Mouse (Mus musculus) stomach, embryonic 16.5 days (tissue): ENCODE measurements at regions not wholly inside any gene's neighbourhood (a gene's known extent, or its start where the extent isn't known, plus 50 kb on each side); places are given as distances from the start of the nearest gene placed in this dataset.
A peak's percentile ranks its signal among the peaks of the same experiment; 100 is the strongest.

Experiments used
- ATAC-seq: fragments of 200-750 bp; cut with Nextera tagmentation; 2 replicates; pipeline ENCODE4 v1.8.0; 2017; ENCODE audit warnings: moderate number of reproducible peaks, moderate TSS enrichment; ENCODE audit not compliant: insufficient read depth, low FRiP score
- H3K27ac ChIP-seq: fragments of 300-500 bp; sonication (generic); 2 replicates; pipeline ENCODE4 v1.5.1; 2014; ENCODE audit warnings: low read length
- H3K27me3 ChIP-seq: fragments of 300-500 bp; sonication (generic); 2 replicates; pipeline ENCODE4 v1.6.1; 2014; ENCODE audit warnings: low read length, control low read depth, mixed read lengths; ENCODE audit not compliant: control insufficient read depth, insufficient read depth
- H3K36me3 ChIP-seq: fragments of 300-500 bp; sonication (generic); 2 replicates; pipeline ENCODE4 v1.6.1; 2014; ENCODE audit warnings: low read length; ENCODE audit not compliant: control insufficient read depth, insufficient read depth
- H3K4me1 ChIP-seq: fragments of 300-500 bp; sonication (generic); 2 replicates; pipeline ENCODE4 v1.6.1; 2014; ENCODE audit warnings: low read length, control low read depth, mixed read lengths; ENCODE audit not compliant: control insufficient read depth, insufficient read depth
- H3K4me2 ChIP-seq: fragments of 300-500 bp; sonication (generic); 2 replicates; pipeline ENCODE4 v1.6.1; 2014; ENCODE audit warnings: low read depth, low read length, mixed read lengths
- H3K4me3 ChIP-seq: fragments of 300-500 bp; sonication (generic); replicated peaks from 2 replicates; pipeline ENCODE4 v1.5.1; 2014; ENCODE audit warnings: mild to moderate bottlenecking, low read length
- H3K9ac ChIP-seq: fragments of 300-500 bp; sonication (generic); 2 replicates; pipeline ENCODE4 v1.6.1; 2014; ENCODE audit warnings: low read length
- H3K9me3 ChIP-seq: fragments of 300-500 bp; sonication (generic); replicated peaks from 2 replicates; pipeline ENCODE4 v1.6.1; 2016; ENCODE audit warnings: low read length, control low read depth; ENCODE audit not compliant: control insufficient read depth
- WGBS: fragments of 180-500 bp; shearing (Covaris S2); extraction: QIAGEN DNeasy Blood & Tissue Kit; methylation state at CpG from one replicate; pipeline ENCODE4 v1.1.7; 2014; 5-methylcytosine and 5-hydroxymethylcytosine counted together

DNA sequence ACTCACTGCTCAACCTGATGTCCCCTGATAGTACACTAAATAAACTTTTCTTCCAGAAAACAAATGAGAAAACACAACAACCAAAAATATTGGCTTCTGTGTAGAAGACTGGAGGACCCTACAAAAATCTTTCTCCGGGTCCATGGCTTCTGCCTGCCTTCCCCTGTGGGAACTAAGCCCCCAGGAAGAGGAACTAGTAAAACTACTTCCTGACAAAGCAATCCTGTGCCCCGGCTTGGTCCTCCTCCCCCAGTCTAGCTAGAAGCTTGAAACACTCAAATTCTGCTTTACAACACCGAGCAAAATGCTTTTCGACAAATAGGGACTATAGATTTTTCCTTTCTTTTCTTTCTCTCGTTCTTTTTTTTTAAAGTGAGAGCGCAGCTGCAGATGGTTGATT, 51.3 kb upstream of the Mki67 start:
- Histone ChIP-seq H3K27ac (no peak overlapping the region), H3K36me3 (no peaks in the 10 kb centered on the region), H3K27me3 (no peaks in the 10 kb centered on the region), H3K4me3 (no peak overlapping the region), H3K4me2 (no peak overlapping the region), H3K9ac (no peak overlapping the region), H3K9me3 (no peaks in the 10 kb centered on the region), H3K4me1 (no peaks in the 10 kb centered on the region)
- ATAC-seq = no peak
- WGBS = 61% methylated on average over 6 of the region's 6 CpGs

DNA sequence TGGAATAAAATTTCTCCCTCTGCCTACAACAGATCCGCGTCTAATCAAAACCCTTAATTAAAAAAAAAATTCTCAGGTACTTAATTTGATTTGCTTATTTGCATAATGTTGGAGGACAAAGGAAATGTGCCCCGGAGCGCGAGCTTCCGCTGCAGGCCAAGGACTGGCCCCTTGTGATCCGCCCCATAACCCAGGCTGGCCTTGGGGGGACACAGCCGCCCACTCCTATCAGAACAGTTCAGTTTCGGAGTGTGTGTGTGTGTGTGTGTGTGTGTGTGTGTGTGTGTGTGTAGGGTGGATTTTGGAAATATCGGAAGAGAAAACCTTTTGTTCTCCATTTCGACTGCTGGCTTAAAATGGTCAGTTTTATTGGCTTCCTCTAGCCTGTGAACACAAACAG, 51.9 kb upstream of the Mki67 start:
- no peaks in the 10 kb centered on the region for H3K36me3 ChIP-seq
- H3K9ac ChIP-seq = no peak overlapping the region
- no peak overlapping the region for H3K4me2 ChIP-seq
- no peaks in the 10 kb centered on the region for H3K27me3 ChIP-seq
- no peak overlapping the region for H3K4me3 ChIP-seq
- no peaks in the 10 kb centered on the region for H3K9me3 ChIP-seq
- no peak for ATAC-seq
- WGBS = 89% methylated on average over 11 of the region's 11 CpGs
- H3K4me1 ChIP-seq = no peaks in the 10 kb centered on the region
- H3K27ac ChIP-seq = no peak overlapping the region

GRCm38 (mm10) chr7:135768592-135768991, 52.4 kb upstream of the Mki67 start:
- 5% methylated on average over 3 of the region's 3 CpGs for WGBS
- Histone ChIP-seq H3K27me3 (no peaks in the 10 kb centered on the region), H3K27ac (no peak overlapping the region), H3K4me3 (no peak overlapping the region), H3K4me2 (no peak overlapping the region), H3K9ac (no peak overlapping the region), H3K9me3 (no peaks in the 10 kb centered on the region), H3K36me3 (no peaks in the 10 kb centered on the region), H3K4me1 (no peaks in the 10 kb centered on the region)
- ATAC-seq = peak; percentile 40; the same call in 1 of the 2 replicates

DNA sequence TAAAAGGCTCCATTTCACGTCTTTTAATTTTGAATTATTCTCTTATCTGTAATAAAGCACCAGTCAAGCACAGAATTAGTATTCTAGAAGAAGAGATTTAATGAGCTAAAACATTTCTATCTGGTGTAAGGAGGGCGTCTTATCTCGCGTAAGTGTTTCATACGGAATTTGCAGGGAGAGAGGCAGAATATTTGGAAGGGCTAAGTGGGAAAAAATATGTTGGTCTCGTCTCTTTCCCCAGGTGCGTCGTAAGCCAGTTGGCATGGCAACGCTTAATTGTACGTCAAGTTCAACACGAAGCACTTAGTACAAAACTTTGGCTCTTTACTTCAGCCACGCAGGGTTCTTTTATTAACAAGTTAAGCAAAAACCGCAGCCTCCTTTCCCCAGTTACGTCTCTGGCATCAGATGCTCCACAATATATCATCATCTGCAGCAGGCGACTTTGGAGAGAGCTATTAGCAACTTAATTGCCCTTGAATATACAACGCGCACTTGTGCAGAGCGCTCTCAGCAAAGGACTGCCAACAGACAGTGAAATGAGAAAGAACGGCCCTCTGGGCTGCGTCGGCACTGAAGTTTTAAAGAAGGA, 53.0 kb upstream of the Mki67 start:
- no peaks in the 10 kb centered on the region for H3K27me3 ChIP-seq
- no peak overlapping the region for H3K27ac ChIP-seq
- ATAC-seq = no peak
- H3K9ac ChIP-seq = no peak overlapping the region
- H3K4me2 ChIP-seq = no peak overlapping the region
- WGBS = 51% methylated on average over 21 of the region's 21 CpGs
- no peaks in the 10 kb centered on the region for H3K9me3 ChIP-seq
- H3K36me3 ChIP-seq = no peaks in the 10 kb centered on the region
- no peaks in the 10 kb centered on the region for H3K4me1 ChIP-seq
- H3K4me3 ChIP-seq = no peak overlapping the region

GRCm38 (mm10) chr7:135770051-135770450, 53.9 kb upstream of the Mki67 start:
- ATAC-seq = no peak
- no peaks in the 10 kb centered on the region for H3K9me3 ChIP-seq
- no peak overlapping the region for H3K4me2 ChIP-seq
- H3K4me3 ChIP-seq = no peak overlapping the region
- H3K27me3 ChIP-seq = no peaks in the 10 kb centered on the region
- H3K4me1 ChIP-seq = no peaks in the 10 kb centered on the region
- H3K27ac ChIP-seq = no peak overlapping the region
- 64% methylated on average over 6 of the region's 6 CpGs for WGBS
- H3K9ac ChIP-seq = no peak overlapping the region
- no peaks in the 10 kb centered on the region for H3K36me3 ChIP-seq

DNA sequence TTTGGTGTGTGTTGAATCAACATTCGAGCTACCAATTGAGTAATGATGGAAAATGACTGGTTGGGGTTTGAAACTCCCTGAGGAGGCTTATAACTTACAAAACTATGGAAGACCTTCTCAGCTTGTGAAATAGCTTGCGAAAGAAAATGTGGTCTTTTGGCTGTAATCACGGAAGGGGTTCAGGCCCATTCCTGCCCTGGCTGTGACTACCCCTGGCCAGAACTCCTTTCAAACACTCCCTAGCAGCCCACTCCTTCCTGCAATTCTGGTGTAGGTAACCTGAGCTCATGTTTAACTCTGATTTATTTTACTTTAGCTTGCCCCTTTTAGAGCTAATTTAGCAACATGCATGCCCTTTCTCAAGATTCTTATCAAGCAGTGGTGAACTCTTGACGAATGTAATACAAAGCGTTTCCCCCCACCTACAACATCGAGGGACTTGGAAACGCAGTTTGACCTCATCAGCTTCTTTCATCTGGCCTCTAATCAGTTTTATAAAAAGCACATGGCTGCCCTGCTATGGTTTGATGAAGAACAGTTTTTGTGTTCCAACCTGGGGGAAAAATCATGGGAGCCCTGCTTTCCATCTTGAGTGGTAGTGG, 59.8 kb upstream of the Mki67 start:
- no peak overlapping the region for H3K4me3 ChIP-seq
- ATAC-seq = no peak
- no peak overlapping the region for H3K27ac ChIP-seq
- no peaks in the 10 kb centered on the region for H3K9me3 ChIP-seq
- WGBS = 46% methylated on average over 7 of the region's 7 CpGs
- H3K4me2 ChIP-seq = no peak overlapping the region
- H3K36me3 ChIP-seq = no peaks in the 10 kb centered on the region
- no peak overlapping the region for H3K9ac ChIP-seq
- H3K27me3 ChIP-seq = no peaks in the 10 kb centered on the region
- no peaks in the 10 kb centered on the region for H3K4me1 ChIP-seq

GRCm38 (mm10) chr7:135790167-135790566, 74.0 kb upstream of the Mki67 start:
- H3K27me3 ChIP-seq = no peaks in the 10 kb centered on the region
- no peak overlapping the region for H3K27ac ChIP-seq
- H3K4me2 ChIP-seq = no peak overlapping the region
- H3K4me3 ChIP-seq = no peak overlapping the region
- no peaks in the 10 kb centered on the region for H3K36me3 ChIP-seq
- H3K9me3 ChIP-seq = no peaks in the 10 kb centered on the region
- H3K4me1 ChIP-seq = no peaks in the 10 kb centered on the region
- H3K9ac ChIP-seq = no peak overlapping the region
- no peak for ATAC-seq
- WGBS = 73% methylated on average over 1 of the region's 1 CpGs

DNA sequence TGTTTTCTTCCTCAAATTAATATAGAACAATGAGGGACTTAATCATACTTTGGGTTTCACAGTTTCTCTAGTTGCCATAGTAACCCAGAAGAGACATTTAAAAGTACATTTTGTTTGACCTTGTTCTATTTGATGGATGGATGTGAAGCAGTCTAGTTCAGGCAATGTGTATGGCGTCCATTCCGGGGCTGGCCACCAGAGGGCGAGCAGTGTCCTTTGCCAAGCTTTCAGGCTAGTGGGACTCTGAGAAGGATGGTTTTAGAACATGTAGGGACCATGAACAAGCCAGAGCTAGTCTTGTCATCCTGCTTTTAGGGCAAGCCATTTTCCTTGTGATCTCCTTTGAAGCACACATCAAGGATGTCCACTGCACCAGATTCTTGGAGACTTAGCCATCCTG, 74.8 kb upstream of the Mki67 start:
- H3K27ac ChIP-seq = no peak overlapping the region

DNA sequence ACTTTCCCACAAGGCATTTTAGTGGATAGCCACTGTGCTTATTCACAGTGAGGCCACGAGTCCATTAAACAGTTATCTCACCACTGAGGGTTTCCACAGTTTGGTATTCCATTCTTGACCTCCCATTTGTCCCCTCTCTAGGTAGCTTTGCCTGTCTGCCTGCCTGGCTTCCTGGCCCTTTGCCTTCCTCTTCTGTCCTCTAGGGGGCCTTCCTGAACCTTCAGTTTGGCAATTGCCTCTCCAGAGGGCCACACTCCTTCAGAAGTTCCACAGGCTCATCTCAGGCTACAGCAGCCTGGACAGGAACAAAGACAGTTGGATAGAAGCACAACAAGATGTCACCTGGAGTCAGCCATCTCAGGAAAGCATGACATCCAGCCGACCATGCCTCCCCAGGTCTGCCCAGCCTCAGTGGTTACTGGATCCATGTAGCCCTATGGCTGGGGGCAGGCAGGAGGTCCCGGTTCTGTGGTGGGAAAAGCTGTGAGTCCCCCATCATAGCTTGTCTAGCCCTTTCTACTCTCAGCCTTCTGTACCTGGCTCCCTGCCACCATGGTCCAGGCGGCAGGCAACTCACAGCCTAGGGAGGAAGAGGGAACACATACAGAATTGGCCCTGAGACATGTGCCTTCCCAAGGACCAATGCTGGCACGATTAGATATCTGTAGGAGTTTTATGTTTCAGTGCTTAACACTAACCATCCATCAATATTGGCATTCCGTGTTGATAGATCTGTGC, 76.0 kb upstream of the Mki67 start:
- Histone ChIP-seq H3K4me1 (no peaks in the 10 kb centered on the region), H3K4me2 (no peak overlapping the region), H3K36me3 (no peaks in the 10 kb centered on the region), H3K4me3 (no peak overlapping the region), H3K27ac (no peak overlapping the region), H3K9ac (no peak overlapping the region), H3K27me3 (no peaks in the 10 kb centered on the region), H3K9me3 (no peaks in the 10 kb centered on the region)
- WGBS = 63% methylated on average over 6 of the region's 6 CpGs
- ATAC-seq = no peak

More for the DNA sequence above, 74.8 kb upstream of the Mki67 start:
- Histone ChIP-seq H3K36me3 (no peaks in the 10 kb centered on the region), H3K4me1 (no peaks in the 10 kb centered on the region), H3K27me3 (no peaks in the 10 kb centered on the region), H3K4me2 (no peak overlapping the region), H3K9me3 (no peaks in the 10 kb centered on the region), H3K9ac (no peak overlapping the region), H3K4me3 (no peak overlapping the region)
- 4% methylated on average over 3 of the region's 3 CpGs for WGBS
- no peak for ATAC-seq
